Mouse (Mus musculus) heart, postnatal 4 days (tissue): ENCODE measurements at regions not wholly inside any gene's neighbourhood (a gene's known extent, or its start where the extent isn't known, plus 50 kb on each side); places are given as distances from the start of the nearest gene placed in this dataset.
A peak's percentile ranks its signal among the peaks of the same experiment; 100 is the strongest.

Experiments used
- DNase-seq: peaks from one replicate; pipeline ENCODE4 v3.0.0; 2021

- DNase-seq = no peak
Observed at GRCm38 (mm10) chr3:52800673-52801072, 216.4 kb downstream of the Cog6 start.

GRCm38 (mm10) chr3:52797801-52798200, 219.2 kb downstream of the Cog6 start:
- DNase-seq = peak; percentile 17

GRCm38 (mm10) chr3:52797164-52797563, 219.9 kb downstream of the Cog6 start:
- DNase-seq = no peak

GRCm38 (mm10) chr3:52794218-52794617, 222.8 kb downstream of the Cog6 start:
- DNase-seq = no peak

- no peak for DNase-seq
Observed at GRCm38 (mm10) chr3:52792801-52793200, 224.2 kb downstream of the Cog6 start.

GRCm38 (mm10) chr3:52792121-52792520, 224.9 kb downstream of the Cog6 start:
- no peak for DNase-seq

GRCm38 (mm10) chr3:52790942-52791341, 226.1 kb downstream of the Cog6 start:
- no peak for DNase-seq

GRCm38 (mm10) chr3:52787964-52788760, 228.9 kb downstream of the Cog6 start:
- no peak for DNase-seq

- no peak for DNase-seq
Observed at GRCm38 (mm10) chr3:52785595-52785994, 231.4 kb downstream of the Cog6 start.

- no peak for DNase-seq
Observed at GRCm38 (mm10) chr3:52784476-52784875, 232.6 kb downstream of the Cog6 start.

- DNase-seq = no peak
Observed at GRCm38 (mm10) chr3:52782576-52782975, 234.5 kb downstream of the Cog6 start.

GRCm38 (mm10) chr3:52781521-52781920, 235.5 kb downstream of the Cog6 start:
- no peak for DNase-seq

GRCm38 (mm10) chr3:52780356-52780755, 236.7 kb downstream of the Cog6 start:
- no peak for DNase-seq

- no peak for DNase-seq
Observed at GRCm38 (mm10) chr3:52775875-52776274, 241.2 kb downstream of the Cog6 start.

GRCm38 (mm10) chr3:52775156-52775555, 241.9 kb downstream of the Cog6 start:
- no peak for DNase-seq

GRCm38 (mm10) chr3:52774734-52775133, 242.3 kb downstream of the Cog6 start:
- DNase-seq = no peak

GRCm38 (mm10) chr3:52767276-52767675, 249.8 kb downstream of the Cog6 start:
- DNase-seq = peak; percentile 12

GRCm38 (mm10) chr3:52766841-52767240, 250.2 kb downstream of the Cog6 start:
- DNase-seq = no peak

GRCm38 (mm10) chr3:52764166-52764565, 252.9 kb downstream of the Cog6 start:
- no peak for DNase-seq

GRCm38 (mm10) chr3:52763660-52764059, 253.4 kb downstream of the Cog6 start:
- peak; percentile 10 for DNase-seq

- no peak for DNase-seq
Observed at GRCm38 (mm10) chr3:52762549-52762948, 254.5 kb downstream of the Cog6 start.

GRCm38 (mm10) chr3:52759846-52760245, 257.2 kb downstream of the Cog6 start:
- DNase-seq = no peak

- peak; percentile 54 for DNase-seq
Observed at GRCm38 (mm10) chr3:52758561-52758960, 258.5 kb downstream of the Cog6 start.

- DNase-seq = no peak
Observed at GRCm38 (mm10) chr3:52756816-52757215, 260.2 kb downstream of the Cog6 start.

- no peak for DNase-seq
Observed at GRCm38 (mm10) chr3:52756006-52756405, 261.0 kb downstream of the Cog6 start.
